Mouse (Mus musculus) cerebellum, postnatal 14 days (tissue): Measurements from ENCODE around the gene Arrb1.

ENCODE experiments used
- DNase-seq, 2 experiments: peaks; one replicate each; pipeline ENCODE4 v3.0.0; 2021; ENCODE audit warnings: mixed read lengths in 2 of 2

Arrb1 gene

GRCm38 (mm10) chr7:99580247-99580646 lies 45.0 kb downstream of the Arrb1 start:
- no peak for DNase-seq

- DNase-seq: no peak
Observed at GRCm38 (mm10) chr7:99582306-99582705, 47.0 kb downstream of the Arrb1 start.

DNA sequence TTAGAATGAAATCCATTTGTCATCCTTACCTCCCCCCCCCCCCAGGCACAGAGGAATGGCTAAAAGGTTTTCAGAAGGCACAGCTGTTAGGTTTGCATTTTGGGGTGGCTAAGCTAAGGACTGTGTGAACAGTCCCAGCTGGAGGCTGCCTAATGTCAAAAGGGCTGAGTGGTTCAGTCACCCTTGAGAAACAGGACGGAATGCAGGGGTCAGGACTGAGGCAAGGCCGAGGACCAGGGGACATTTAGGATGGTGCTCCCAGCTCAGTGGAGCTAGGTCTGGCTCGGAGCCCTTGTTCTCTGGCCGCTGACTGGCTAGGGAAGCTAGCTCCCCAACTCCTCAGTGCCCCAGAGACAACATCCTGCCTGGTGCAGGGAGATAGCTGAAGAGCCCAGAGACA lies 47.6 kb downstream of the Arrb1 start:
- no peak for DNase-seq

DNA sequence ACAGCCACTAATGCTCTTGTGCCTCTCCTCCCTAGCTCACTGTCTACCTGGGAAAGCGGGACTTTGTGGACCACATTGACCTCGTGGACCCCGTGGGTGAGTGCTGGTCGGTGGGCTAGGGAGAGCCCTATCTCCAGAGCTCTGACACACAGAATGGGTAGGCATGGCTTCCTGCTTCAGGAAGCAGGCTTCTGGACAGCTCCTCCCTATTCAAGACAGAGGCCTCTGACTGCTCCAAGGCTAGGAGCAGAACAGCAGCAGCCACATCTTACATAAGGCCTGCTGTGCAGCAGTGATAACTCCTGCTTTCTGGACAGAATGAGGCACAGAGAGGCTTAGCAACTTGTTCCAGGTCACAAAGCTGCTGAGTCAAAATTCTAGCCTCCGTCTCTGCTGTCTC lies 48.4 kb downstream of the Arrb1 start:
- DNase-seq: no peak

GRCm38 (mm10) chr7:99585976-99586375 lies 50.7 kb downstream of the Arrb1 start:
- DNase-seq: no peak

DNA sequence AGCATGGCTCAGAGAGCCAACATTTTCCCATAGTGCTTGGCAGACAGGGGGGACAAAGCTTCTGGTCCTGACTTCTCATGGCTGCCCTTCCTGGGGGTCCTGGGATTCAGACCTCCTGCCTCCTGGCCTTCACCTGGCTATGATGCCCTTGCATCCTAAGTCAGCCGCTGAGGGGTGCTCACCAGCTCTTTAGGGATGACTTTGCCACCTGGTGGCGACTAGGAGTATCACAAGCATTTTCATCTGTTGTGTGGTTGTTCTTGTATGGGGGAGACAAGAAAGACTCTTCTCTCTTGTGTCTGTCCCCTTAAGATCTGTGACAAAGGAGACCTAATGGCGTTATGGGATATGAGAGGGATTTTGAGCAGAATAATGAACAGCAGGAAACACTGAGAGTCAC lies 54.8 kb downstream of the Arrb1 start:
- DNase-seq: peak; percentile 87 to 90

- DNase-seq: no peak
Observed at GRCm38 (mm10) chr7:99590646-99591045, 55.4 kb downstream of the Arrb1 start.

DNA sequence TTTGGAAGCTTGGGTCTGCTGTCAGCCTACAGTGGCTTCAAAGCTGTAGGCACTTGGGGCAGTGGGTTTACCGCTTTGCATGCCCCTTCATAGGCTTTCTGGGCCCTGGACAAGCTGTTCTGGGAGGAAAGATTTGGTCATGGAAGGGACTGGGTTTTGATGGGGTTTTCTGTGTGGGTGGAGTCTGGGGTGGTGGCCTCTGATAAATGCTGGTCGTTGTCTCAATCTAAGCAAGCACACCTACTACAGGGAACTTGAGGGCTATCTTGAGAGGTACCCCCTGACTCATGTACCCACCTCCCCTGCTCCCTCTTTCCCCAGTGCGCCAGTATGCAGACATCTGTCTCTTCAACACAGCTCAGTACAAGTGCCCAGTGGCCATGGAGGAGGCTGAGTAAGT lies 57.4 kb downstream of the Arrb1 start:
- DNase-seq: no peak

- DNase-seq: no peak
Observed at GRCm38 (mm10) chr7:99593868-99594803, 58.9 kb downstream of the Arrb1 start.

DNA sequence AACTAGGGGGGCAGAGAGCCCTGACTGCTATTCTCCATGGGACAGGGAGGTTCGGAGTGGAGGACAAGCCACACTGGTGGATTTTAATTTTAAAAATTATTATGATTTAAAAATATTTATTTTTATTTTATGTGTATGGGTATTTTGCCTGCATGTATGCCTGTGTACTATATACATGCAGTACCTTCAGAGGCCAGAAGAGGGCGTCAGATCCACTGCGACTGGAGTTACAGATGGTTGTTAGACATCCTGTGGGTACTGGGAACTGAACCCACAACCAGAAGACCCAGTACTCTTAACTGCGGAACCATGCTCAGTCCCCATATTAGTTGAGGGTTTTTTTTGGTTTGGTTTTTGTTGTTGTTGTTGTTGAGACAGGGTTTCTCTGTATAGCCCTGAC lies 63.5 kb downstream of the Arrb1 start:
- no peak for DNase-seq

DNA sequence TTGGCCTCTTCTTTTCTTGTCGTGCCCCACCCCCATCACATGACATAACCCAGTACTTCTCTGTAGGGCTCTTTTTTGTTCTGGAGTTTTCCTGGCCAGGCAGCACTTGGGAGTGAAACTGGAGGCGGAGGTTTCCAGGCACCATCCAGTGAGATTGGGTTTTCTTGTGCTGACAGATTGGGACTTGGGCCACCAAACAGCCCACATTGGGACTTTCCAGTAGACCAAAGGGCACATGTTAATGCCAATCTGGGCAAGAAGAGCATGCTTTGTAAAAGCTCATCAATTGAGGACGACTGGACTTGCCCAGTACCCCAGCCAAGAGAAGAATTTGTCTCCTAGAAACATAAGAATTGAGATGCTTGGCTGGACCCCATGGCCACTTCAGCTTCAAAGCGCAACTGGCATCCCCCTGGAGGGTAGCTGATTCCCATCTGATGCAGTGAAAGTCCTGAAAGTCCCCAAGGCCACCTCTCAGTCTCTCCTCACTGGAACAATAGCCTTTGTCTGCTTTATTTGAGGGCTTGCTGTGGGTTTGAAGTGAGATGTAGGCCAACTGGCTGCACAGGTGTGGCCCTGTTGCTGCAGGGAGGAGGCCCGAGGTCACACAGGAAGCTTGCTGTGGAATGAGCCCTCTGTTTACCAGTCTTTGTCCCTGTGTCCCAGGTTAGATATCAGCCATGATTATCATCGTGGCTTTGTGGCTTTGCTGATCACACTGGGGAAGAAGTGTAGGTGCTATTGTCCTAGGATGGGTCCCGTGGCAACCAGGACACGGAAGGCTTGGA lies 68.8 kb downstream of the Arrb1 start:
- no peak for DNase-seq

GRCm38 (mm10) chr7:99605058-99605457 lies 69.8 kb downstream of the Arrb1 start:
- DNase-seq: no peak

DNA sequence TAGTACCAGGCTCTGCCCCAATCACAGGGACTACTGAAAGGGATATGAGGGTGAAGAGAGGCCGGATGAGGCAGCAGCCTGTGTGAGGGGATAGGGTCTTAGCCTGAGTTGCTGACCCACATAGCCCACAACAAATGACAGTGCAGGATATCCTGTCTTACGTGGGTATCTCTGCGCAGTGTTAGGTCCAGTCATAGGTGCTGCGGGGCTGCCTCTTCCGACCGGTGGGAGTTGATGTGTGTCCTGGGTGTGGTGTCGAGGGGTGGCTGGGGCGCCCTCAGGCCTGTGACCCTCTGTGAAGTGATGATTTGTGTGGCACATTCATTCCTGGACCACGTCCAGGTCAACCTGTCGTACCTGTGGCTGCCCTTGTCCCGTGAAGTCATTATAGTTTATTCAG lies 71.0 kb downstream of the Arrb1 start:
- DNase-seq: no peak

- no peak for DNase-seq
Observed at GRCm38 (mm10) chr7:99606766-99607165, 71.5 kb downstream of the Arrb1 start.

DNA sequence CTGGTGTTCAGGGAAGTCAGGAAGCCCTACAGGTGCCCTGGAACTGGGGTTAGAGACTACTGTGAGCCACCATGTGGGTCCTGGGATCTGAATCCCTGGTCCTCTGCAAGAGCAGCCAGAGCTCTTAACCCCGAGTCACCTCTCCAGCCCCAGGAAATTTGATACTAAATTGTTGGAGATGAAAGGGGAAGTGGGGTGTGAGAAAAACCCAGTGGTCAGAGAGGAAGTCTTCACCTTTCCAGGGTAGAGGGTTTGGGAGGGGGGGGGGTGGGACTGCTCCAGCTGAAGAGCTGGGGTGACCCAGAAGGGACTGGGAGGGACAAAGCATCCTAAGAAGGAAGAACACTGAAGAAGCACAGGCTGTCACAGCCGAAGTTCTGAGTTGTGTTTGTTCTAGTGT lies 72.4 kb downstream of the Arrb1 start:
- DNase-seq: no peak

- DNase-seq: peak in 1 of 2 experiments; percentile 22
Observed at GRCm38 (mm10) chr7:99618264-99618663, 83.0 kb downstream of the Arrb1 start.

GRCm38 (mm10) chr7:99618860-99619259 lies 83.6 kb downstream of the Arrb1 start:
- peak; percentile 75 to 78 for DNase-seq

DNA sequence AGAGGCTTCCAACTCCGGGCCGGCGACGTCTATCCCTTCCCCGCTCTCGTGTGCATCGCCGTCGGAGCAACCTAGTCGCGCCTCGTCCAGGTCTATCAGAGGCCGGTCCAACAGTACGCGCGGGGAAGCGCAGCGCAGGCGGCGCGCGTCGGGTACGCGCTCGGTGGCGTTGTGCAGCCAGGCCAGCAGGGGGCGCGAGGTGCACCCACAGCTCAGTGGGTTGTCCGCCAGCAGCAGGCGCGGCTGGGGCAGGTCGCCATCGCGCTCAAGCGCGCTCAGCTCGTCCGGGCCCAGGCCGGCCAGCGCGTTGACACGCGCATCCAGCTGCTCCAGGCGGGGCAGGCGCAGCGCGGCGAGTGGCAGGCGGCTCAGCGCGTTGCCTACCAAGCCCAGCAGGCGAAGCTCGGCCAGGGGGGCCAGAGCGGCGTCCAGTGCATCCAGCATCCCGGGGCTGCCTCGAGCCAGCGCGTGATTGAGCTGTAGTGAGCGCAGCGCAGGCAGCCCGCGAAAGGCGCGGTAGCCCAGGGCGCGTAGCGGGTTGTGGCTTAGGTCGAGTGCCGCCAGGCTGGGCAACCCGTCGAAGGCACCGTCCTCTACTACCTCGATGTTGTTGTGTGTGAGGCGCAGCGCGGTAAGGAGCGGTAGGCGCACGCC lies 90.6 kb downstream of the Arrb1 start:
- DNase-seq: peak; percentile 87 to 90

GRCm38 (mm10) chr7:99626376-99627270 lies 91.4 kb downstream of the Arrb1 start, which contains the start of gene Tpbgl:
Gene Tpbgl (minus strand): TSS chr7:99627103.
- DNase-seq: peak; percentile 62 to 64

- no peak for DNase-seq
Observed at GRCm38 (mm10) chr7:99627366-99627765, 92.1 kb downstream of the Arrb1 start.

DNA sequence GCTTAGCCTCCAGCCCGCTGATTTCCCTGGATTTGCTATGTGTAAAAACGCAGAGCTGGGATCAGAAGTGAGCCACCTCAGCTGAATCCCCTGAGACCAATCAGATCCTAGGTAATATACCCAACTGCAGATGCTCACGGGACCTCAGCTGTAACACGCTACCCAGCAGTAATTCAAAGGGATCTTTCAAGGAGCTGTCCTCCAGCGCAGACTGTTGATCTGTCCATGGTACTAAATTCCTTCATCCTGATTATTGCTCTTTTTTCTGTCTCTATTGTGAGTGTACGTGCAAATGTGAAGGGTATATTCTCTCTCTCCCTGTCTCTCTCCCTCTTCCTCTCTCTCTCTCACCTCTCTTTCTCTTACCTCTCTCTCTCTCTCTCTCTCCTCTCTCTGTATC lies 97.0 kb downstream of the Arrb1 start:
- DNase-seq: no peak
